8 mouse cellular contexts compared by ENCODE assay signal in genomic region chr11:116533341-116534153, GRCm38 (mm10). TPM values are rescaled to one million over a fixed set of nuclear protein-coding genes. Genes with fewer than 3 reads are reported as not detected.
A peak's percentile ranks its signal among the peaks of the same experiment; 100 is the strongest.
DNase-seq lines count a peak whose midpoint lies in the region; ATAC-seq and TF ChIP-seq lines count a peak whose summit lies in the region.

No protein-coding gene starts in this region.

- no peak overlapping the region for H3K27ac ChIP-seq in layer of hippocampus, adult 2 months
- no peak overlapping the region for H3K27ac ChIP-seq in brown adipose tissue, adult 24 weeks (replicated peaks; ENCODE audit: low read depth, low read length)
- no peak overlapping the region for H3K27ac ChIP-seq in kidney, embryonic 15.5 days

- 0 out of 2 replicates have a peak, but pooled peaks cover 3% of the 10 kb centered on the region for H3K4me1 ChIP-seq in brown adipose tissue, adult 24 weeks (ENCODE audit: control insufficient read depth, insufficient read depth, insufficient read length, low read length)
- H3K4me1 ChIP-seq in kidney, embryonic 15.5 days: peaks cover 46% of the 10 kb centered on the region

- peak overlapping the region; percentile 97 for H3K4me2 ChIP-seq in kidney, embryonic 15.5 days

- no peak for TF ChIP-seq CTCF in layer of hippocampus, adult 2 months (conservative IDR thresholded peaks at IDR 0.05)

- no peak for DNase-seq in layer of hippocampus, adult 2 months (ENCODE audit: low spot score in 2 of 2)
- no peak for DNase-seq in layer of hippocampus, postnatal 25 days (ENCODE audit: extremely low spot score in 1 of 2, low spot score in 1 of 2)
- peak; percentile 36 to 60 for DNase-seq in heart, adult 18-20 months
- no peak for DNase-seq in left cerebral cortex, postnatal 10 days (ENCODE audit: extremely low spot score in 1 of 2, low spot score in 2 of 2)
- DNase-seq in cerebellum, postnatal 36 days: no peak

- under 1% methylated on average over 63 of the region's 63 CpGs for WGBS in kidney, embryonic 15.5 days

- H3K9ac ChIP-seq in kidney, embryonic 15.5 days: peak overlapping the region; percentile 57

- H3K9me3 ChIP-seq in kidney, embryonic 15.5 days (replicated peaks): no peaks in the 10 kb centered on the region

- H3K4me3 ChIP-seq in layer of hippocampus, adult 2 months: peak overlapping the region; percentile 55
- H3K4me3 ChIP-seq in brown adipose tissue, adult 24 weeks (ENCODE audit: insufficient read depth, low read depth, low read length): peak overlapping the region; percentile 64
- peak overlapping the region; percentile 56 for H3K4me3 ChIP-seq in kidney, embryonic 15.5 days (replicated peaks)

- intact Hi-C loops in left cerebral cortex, postnatal 10 days (cut with DNase I): loop anchor here (5.0 kb wide), 1 partner anchor 36 kb away; no protein-coding TSS in a partner anchor

- peaks cover 12% of the 10 kb centered on the region for H3K36me3 ChIP-seq in kidney, embryonic 15.5 days

- peaks cover 51% of the 10 kb centered on the region for H3K27me3 ChIP-seq in kidney, embryonic 15.5 days

- ATAC-seq in kidney, embryonic 15.5 days (replicated peaks; ENCODE audit: low FRiP score): peak; percentile 71
- peak; percentile 36 for ATAC-seq in megakaryocyte, adult 5-6 weeks (ENCODE audit: poor library complexity, severe bottlenecking)

RNA-seq across cellular contexts. Expression of gene Sphk1, which starts 2.8 kb away (rescaled TPM):
- 1 to 10 TPM; 1.6 to 1.9 TPM for total RNA-seq in layer of hippocampus, adult 2 months (2021)
- 1 to 10 TPM; 1.3 to 2.1 TPM for total RNA-seq in layer of hippocampus, postnatal 25 days (2021)
- not detected in 2 replicates for polyA plus RNA-seq in brown adipose tissue, adult 24 weeks (2012; ENCODE audit: insufficient read depth, insufficient read length, missing spikeins)
- total RNA-seq in heart, adult 18-20 months (2021): 1 to 10 TPM in 1 of 2 experiments, under 1 TPM in 1; 0.94 to 1.4 TPM
- polyA plus RNA-seq in kidney, embryonic 15.5 days (2015; fragmentation: Nextera tagmentation; extraction: Ambion mirVana): 4.1 and 6.3 TPM in 2 replicates
- 0.60 and 2.2 TPM in 2 replicates for total RNA-seq in megakaryocyte, adult 5-6 weeks (2015)
- 1.7 and 2.1 TPM in 2 replicates for total RNA-seq in megakaryocyte, adult 5-6 weeks (2017)
- 1 to 10 TPM; 4.3 to 5.2 TPM for total RNA-seq in left cerebral cortex, postnatal 10 days (2021)

RNA-seq across cellular contexts. Expression of gene Prpsap1, which starts 39.5 kb away (rescaled TPM):
- total RNA-seq in layer of hippocampus, adult 2 months (2021): 10 to 100 TPM; 84.2 to 98.5 TPM
- 10 to 100 TPM; 76.4 to 88.4 TPM for total RNA-seq in layer of hippocampus, postnatal 25 days (2021)
- polyA plus RNA-seq in brown adipose tissue, adult 24 weeks (2012; ENCODE audit: insufficient read depth, insufficient read length, missing spikeins): 19.2 and 19.3 TPM in 2 replicates
- total RNA-seq in heart, adult 18-20 months (2021): 10 to 100 TPM; 25.1 to 29.4 TPM
- polyA plus RNA-seq in kidney, embryonic 15.5 days (2015; fragmentation: Nextera tagmentation; extraction: Ambion mirVana): 196 and 208 TPM in 2 replicates
- total RNA-seq in megakaryocyte, adult 5-6 weeks (2015): 28.6 and 32.6 TPM in 2 replicates
- 19.2 and 34.6 TPM in 2 replicates for total RNA-seq in megakaryocyte, adult 5-6 weeks (2017)
- total RNA-seq in left cerebral cortex, postnatal 10 days (2021): 10 to 100 TPM; 85.1 to 87.6 TPM

RNA-seq across cellular contexts. Expression of gene Ube2o, which starts 47.7 kb away (rescaled TPM):
- 100 to 1,000 TPM in 1 of 2 experiments, 10 to 100 TPM in 1; 93.7 to 101 TPM for total RNA-seq in layer of hippocampus, adult 2 months (2021)
- total RNA-seq in layer of hippocampus, postnatal 25 days (2021): 10 to 100 TPM; 97.0 to 97.1 TPM
- 7.1 and 7.8 TPM in 2 replicates for polyA plus RNA-seq in brown adipose tissue, adult 24 weeks (2012; ENCODE audit: insufficient read depth, insufficient read length, missing spikeins)
- total RNA-seq in heart, adult 18-20 months (2021): 10 to 100 TPM; 27.7 to 29.5 TPM
- polyA plus RNA-seq in kidney, embryonic 15.5 days (2015; fragmentation: Nextera tagmentation; extraction: Ambion mirVana): 7.3 and 7.4 TPM in 2 replicates
- total RNA-seq in megakaryocyte, adult 5-6 weeks (2015): 2.9 and 6.6 TPM in 2 replicates
- total RNA-seq in megakaryocyte, adult 5-6 weeks (2017): 4.8 and 7.7 TPM in 2 replicates
- total RNA-seq in left cerebral cortex, postnatal 10 days (2021): 100 to 1,000 TPM; 136 to 140 TPM

RNA-seq across cellular contexts. Expression of gene Aanat, which starts 52.7 kb away (rescaled TPM):
- 1 to 10 TPM in 1 of 2 experiments, under 1 TPM in 1; 0.27 to 1.2 TPM for total RNA-seq in layer of hippocampus, adult 2 months (2021)
- total RNA-seq in layer of hippocampus, postnatal 25 days (2021): under 1 TPM; 0.32 to 0.68 TPM
- not detected in 2 replicates for polyA plus RNA-seq in brown adipose tissue, adult 24 weeks (2012; ENCODE audit: insufficient read depth, insufficient read length, missing spikeins)
- total RNA-seq in heart, adult 18-20 months (2021): not detected
- polyA plus RNA-seq in kidney, embryonic 15.5 days (2015; fragmentation: Nextera tagmentation; extraction: Ambion mirVana): not detected in 2 replicates
- total RNA-seq in megakaryocyte, adult 5-6 weeks (2015): not detected in 2 replicates
- total RNA-seq in megakaryocyte, adult 5-6 weeks (2017): not detected in 2 replicates
- 1 to 10 TPM; 1.0 to 1.6 TPM for total RNA-seq in left cerebral cortex, postnatal 10 days (2021)

Comparison
In these comparisons a context has a peak if more than half of its experiments do, and no peak if none do; other contexts are left out.
1. DNase-seq: peak in heart, adult 18-20 months (2 of 2); none in layer of hippocampus, adult 2 months (0 of 2), layer of hippocampus, postnatal 25 days (0 of 2), left cerebral cortex, postnatal 10 days (0 of 2) and cerebellum, postnatal 36 days (0 of 2).
2. Peak in every context shown above with its lines, with median percentiles within 50 percentile points of each other: H3K4me3 ChIP-seq.